Mouse (Mus musculus) heart, embryonic 14.5 days (tissue): ENCODE measurements at regions not wholly inside any gene's neighbourhood (a gene's known extent, or its start where the extent isn't known, plus 50 kb on each side); places are given as distances from the start of the nearest gene placed in this dataset.
"Not testable (repeated sequence)": the region's sequence is repeated elsewhere in the genome, so short reads cannot be mapped to it uniquely, and the experiment has no call there.

Source experiments
- ATAC-seq: fragments of 200-750 bp; cut with Nextera tagmentation; 2 replicates; pipeline ENCODE4 v1.8.0; 2017; ENCODE audit warnings: low read depth, moderate TSS enrichment; ENCODE audit not compliant: insufficient number of reproducible peaks, insufficient read depth, low FRiP score
- H3K27ac ChIP-seq, 2 experiments: fragments of 200-500 bp in 1 of 2; fragments of 300-500 bp in 1 of 2; sonication (generic) in 1 of 2; replicated peaks in 1 of 2; 2 replicates each; pipeline ENCODE4 v1.5.1; 2012 to 2014; ENCODE audit warnings: low read depth in 2 of 2, low read length in 2 of 2, control low read depth in 1 of 2, mild to moderate bottlenecking in 1 of 2, mixed read lengths in 1 of 2; ENCODE audit not compliant: control insufficient read depth in 1 of 2, insufficient read depth in 1 of 2
- H3K27me3 ChIP-seq: fragments of 300-500 bp; sonication (generic); 2 replicates; pipeline ENCODE4 v1.6.1; 2014; ENCODE audit warnings: mild to moderate bottlenecking, low read length, control low read depth; ENCODE audit not compliant: control insufficient read depth, insufficient read depth
- H3K36me3 ChIP-seq: fragments of 300-500 bp; sonication (generic); 2 replicates; pipeline ENCODE4 v1.6.1; 2014; ENCODE audit warnings: mild to moderate bottlenecking, control low read depth, low read length, mixed read lengths; ENCODE audit not compliant: control insufficient read depth, insufficient read depth
- H3K4me1 ChIP-seq, 2 experiments: fragments of 200-500 bp in 1 of 2; fragments of 300-500 bp in 1 of 2; sonication (generic) in 1 of 2; 2 replicates each; pipeline ENCODE4 v1.6.1; 2012 to 2014; ENCODE audit warnings: low read length in 2 of 2, control low read depth in 1 of 2, mixed read lengths in 1 of 2; ENCODE audit not compliant: control insufficient read depth in 2 of 2, insufficient read depth in 2 of 2
- H3K4me2 ChIP-seq: fragments of 300-500 bp; sonication (generic); 2 replicates; pipeline ENCODE4 v1.6.1; 2014; ENCODE audit warnings: mild to moderate bottlenecking, low read length
- H3K4me3 ChIP-seq, 2 experiments: fragments of 200-500 bp in 1 of 2; fragments of 300-500 bp in 1 of 2; sonication (generic) in 1 of 2; 2 replicates each; pipeline ENCODE4 v1.5.1; 2012 to 2014; ENCODE audit warnings: low read length in 2 of 2, mild to moderate bottlenecking in 2 of 2, control low read depth in 1 of 2, low read depth in 1 of 2, moderate library complexity in 1 of 2; ENCODE audit not compliant: control insufficient read depth in 1 of 2, insufficient read depth in 1 of 2
- H3K9ac ChIP-seq: fragments of 300-500 bp; sonication (generic); 2 replicates; pipeline ENCODE4 v1.6.1; 2014; ENCODE audit warnings: mild to moderate bottlenecking, low read length
- H3K9me3 ChIP-seq: fragments of 300-500 bp; sonication (generic); 2 replicates; pipeline ENCODE4 v1.6.1; 2016; ENCODE audit warnings: low read length, control low read depth; ENCODE audit not compliant: control insufficient read depth
- WGBS: fragments of 180-500 bp; shearing (Covaris S2); extraction: QIAGEN DNeasy Blood & Tissue Kit; methylation state at CpG from one replicate; pipeline ENCODE4 v1.1.7; 2014; 5-methylcytosine and 5-hydroxymethylcytosine counted together

DNA sequence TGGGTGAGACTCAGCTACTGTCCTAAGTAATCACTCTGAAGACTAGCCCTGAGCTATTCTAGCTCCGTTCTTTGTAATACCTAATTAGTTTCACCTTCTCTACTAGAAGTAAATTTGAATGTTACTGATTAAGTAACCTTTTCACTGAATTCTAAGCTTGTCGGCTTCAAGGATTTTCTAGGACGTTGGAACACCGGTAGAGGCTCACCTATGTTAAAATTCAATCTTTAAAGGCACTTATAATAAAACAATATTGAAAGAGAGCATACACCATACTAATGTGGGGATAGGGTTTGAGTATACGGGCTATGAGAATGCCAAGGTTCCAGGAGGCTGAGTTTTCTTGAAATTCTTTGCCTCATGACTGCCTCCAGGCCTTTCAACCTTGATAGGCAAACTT, 503.1 kb downstream of the Tns1 start:
- not testable (repeated sequence) for ATAC-seq, H3K9me3 ChIP-seq, H3K4me1 ChIP-seq, H3K27ac ChIP-seq, H3K36me3 ChIP-seq, H3K4me3 ChIP-seq, H3K9ac ChIP-seq, H3K27me3 ChIP-seq, H3K4me2 ChIP-seq
- WGBS, result 90% methylated on average over 5 of the region's 5 CpGs

DNA sequence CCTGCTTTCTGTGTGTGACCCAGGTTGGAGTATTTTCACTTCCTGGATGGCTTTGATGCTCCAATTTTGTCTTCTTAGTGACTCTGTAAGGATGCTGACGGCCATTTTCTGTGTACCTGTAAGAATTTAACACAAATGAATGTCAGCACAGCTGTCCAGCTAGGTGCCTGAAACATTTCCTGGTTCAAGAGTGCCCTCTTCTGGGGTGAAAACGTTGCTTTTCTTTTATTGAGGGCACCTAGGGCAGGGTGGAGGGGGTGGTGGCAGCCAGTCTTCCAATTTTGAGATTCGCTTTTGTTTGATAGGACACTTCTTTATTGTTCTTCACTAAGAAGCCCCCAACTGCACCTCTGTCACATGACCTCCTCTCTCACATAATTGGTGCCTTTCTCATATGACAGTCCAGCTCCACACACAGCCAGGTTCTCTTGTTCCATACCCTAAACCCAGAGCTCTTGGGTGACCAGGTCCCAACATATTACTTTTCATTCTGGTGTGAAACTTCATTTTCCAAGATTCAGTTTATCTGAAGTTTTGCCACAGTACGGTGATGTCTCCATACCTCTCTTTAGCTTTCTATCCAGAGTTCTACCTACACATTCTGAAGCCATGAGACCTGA, 505.6 kb downstream of the Tns1 start:
- H3K4me1 ChIP-seq, result no peaks in the 10 kb centered on the region
- 40% methylated on average over 4 of the region's 4 CpGs for WGBS
- H3K9me3 ChIP-seq, result no peaks in the 10 kb centered on the region
- H3K9ac ChIP-seq, result no peak overlapping the region
- no peaks in the 10 kb centered on the region for H3K36me3 ChIP-seq
- H3K4me3 ChIP-seq, result no peak overlapping the region
- H3K4me2 ChIP-seq, result no peak overlapping the region
- no peaks in the 10 kb centered on the region for H3K27me3 ChIP-seq
- H3K27ac ChIP-seq, result no peak overlapping the region
- no peak for ATAC-seq

DNA sequence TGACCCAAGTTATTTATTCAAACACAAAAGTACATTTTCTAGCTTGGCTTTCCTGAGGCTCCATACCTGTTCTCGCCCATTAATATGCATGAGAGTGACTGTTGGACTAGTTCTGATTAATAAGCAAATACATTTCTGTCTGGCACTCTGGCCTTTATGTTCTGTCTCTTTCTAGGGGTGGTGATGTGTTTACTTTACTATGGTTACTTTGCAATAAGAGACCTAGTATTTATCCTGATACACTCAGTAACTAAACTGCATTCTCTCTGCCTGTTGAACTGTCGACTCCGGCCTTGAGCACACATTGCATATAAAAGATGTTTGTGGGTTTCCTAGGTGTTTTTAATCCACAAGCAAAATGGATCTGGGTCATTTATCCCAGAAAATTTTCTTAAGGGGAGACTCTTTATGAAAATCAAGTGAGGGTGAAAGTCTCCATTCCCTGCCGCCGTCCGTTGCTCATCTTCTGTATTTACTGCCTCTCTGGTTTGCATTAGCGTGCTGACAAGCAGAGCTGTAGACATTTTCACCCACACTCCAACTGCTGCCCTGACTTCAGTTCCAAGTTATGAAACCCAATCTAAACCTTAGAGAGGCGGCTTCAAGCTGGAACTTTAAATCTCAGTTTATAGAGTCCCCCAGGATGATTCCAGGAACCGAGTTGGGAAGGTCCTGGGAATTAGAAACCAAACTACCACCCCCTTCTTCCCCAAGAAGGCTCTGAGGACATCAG, 530.4 kb downstream of the Tns1 start:
- 85% methylated on average over 9 of the region's 9 CpGs for WGBS
- no peaks in the 10 kb centered on the region for H3K36me3 ChIP-seq
- no peak overlapping the region for H3K27ac ChIP-seq
- H3K4me1 ChIP-seq, result no peaks in the 10 kb centered on the region
- no peak for ATAC-seq
- H3K9me3 ChIP-seq, result no peaks in the 10 kb centered on the region
- H3K4me3 ChIP-seq, result no peak overlapping the region
- H3K4me2 ChIP-seq, result no peak overlapping the region
- H3K27me3 ChIP-seq, result no peaks in the 10 kb centered on the region
- no peak overlapping the region for H3K9ac ChIP-seq

DNA sequence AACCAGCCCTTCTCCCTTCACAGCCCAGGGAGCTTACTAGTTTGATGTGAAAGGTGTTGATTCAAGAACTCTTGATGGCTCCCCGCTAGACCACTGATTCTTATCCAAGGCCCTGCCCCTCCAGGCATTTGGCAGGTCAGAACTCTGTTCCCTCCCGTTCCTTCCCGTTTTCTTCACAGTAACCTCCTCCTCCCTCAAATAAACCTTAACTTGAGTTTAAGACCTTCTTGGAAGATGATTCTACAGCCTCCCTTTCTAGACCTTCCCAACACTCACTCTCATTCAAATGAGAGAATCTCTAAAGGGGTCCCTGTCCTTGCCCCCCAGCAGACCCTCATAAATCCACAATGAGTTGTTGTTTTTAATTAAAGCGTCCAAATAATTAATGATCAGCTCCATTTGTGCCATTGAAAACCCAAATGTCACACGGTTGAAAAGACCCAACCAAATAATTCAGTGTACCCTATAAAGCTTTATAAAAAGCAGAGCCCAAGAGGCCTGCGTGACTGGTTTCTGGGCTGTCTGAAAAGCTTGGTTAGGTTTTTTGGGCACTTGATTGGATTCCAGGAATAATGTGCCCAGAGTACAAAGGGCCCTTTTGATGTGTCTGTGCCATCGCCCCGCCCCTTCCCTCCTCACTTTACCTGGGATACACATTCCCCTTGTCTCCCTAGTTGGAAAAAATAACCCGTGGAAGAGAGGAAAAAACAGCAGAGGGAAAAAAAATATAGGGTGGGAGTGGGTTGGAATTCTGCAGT, 532.7 kb downstream of the Tns1 start:
- ATAC-seq, result no peak
- H3K27me3 ChIP-seq, result no peaks in the 10 kb centered on the region
- no peaks in the 10 kb centered on the region for H3K9me3 ChIP-seq
- 73% methylated on average over 9 of the region's 9 CpGs for WGBS
- no peaks in the 10 kb centered on the region for H3K36me3 ChIP-seq
- H3K4me1 ChIP-seq, result no peaks in the 10 kb centered on the region
- no peak overlapping the region for H3K4me3 ChIP-seq
- no peak overlapping the region for H3K27ac ChIP-seq
- no peak overlapping the region for H3K9ac ChIP-seq
- no peak overlapping the region for H3K4me2 ChIP-seq

DNA sequence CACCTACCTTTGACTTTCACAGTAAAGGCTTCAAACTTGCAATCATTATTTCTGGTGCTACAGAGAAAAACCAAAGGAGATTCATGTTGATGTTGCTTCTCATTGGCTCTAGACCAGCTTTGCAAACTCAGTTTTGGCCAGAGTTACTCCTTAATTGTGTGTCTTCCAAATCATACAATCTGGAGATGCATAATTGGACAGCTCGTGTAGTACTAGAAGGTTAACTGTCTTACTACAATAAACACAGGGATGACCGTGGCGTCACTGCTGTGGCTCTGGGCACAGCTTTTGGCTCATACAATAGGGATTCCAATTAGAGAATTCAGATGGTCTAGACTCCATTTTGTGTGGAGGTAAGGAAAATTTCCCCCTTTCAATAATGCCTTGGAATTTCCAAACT, 544.6 kb downstream of the Tns1 start:
- no peak overlapping the region for H3K27ac ChIP-seq
- no peak for ATAC-seq
- H3K4me2 ChIP-seq, result no peak overlapping the region
- H3K9me3 ChIP-seq, result no peaks in the 10 kb centered on the region
- H3K4me3 ChIP-seq, result no peak overlapping the region
- WGBS, result 87% methylated on average over 3 of the region's 3 CpGs
- H3K36me3 ChIP-seq, result no peaks in the 10 kb centered on the region
- 0 out of 4 replicates have a peak, but pooled peaks cover 0 to 7% of the 10 kb centered on the region in 2 experiments for H3K4me1 ChIP-seq
- no peak overlapping the region for H3K9ac ChIP-seq
- no peaks in the 10 kb centered on the region for H3K27me3 ChIP-seq

DNA sequence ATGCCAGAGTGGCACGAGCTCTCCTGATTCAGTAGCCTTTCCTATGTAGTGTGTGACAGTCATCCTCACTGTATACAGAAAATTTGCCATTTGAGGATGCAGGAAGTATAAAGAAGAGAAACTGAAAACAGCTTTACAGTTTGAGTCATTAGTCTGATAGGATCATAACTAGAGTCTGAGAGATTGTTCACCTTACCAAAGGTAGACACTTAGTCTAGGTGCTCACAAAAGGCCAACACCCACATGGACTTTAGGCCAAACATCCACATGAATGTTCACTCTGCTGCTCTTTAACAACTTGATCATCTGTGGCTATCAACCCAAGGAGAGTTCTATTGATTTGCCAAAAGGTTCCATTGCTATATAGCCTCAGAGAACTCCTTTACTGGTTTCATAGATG, 547.2 kb downstream of the Tns1 start:
- no peak for ATAC-seq
- 0 out of 4 replicates have a peak, but pooled peaks cover 0 to 7% of the 10 kb centered on the region in 2 experiments for H3K4me1 ChIP-seq
- no peaks in the 10 kb centered on the region for H3K36me3 ChIP-seq
- no peak overlapping the region for H3K9ac ChIP-seq
- no peaks in the 10 kb centered on the region for H3K27me3 ChIP-seq
- H3K4me3 ChIP-seq, result no peak overlapping the region
- no peak overlapping the region for H3K27ac ChIP-seq
- H3K9me3 ChIP-seq, result no peaks in the 10 kb centered on the region
- H3K4me2 ChIP-seq, result no peak overlapping the region
- WGBS, result 90% methylated on average over 1 of the region's 1 CpGs

DNA sequence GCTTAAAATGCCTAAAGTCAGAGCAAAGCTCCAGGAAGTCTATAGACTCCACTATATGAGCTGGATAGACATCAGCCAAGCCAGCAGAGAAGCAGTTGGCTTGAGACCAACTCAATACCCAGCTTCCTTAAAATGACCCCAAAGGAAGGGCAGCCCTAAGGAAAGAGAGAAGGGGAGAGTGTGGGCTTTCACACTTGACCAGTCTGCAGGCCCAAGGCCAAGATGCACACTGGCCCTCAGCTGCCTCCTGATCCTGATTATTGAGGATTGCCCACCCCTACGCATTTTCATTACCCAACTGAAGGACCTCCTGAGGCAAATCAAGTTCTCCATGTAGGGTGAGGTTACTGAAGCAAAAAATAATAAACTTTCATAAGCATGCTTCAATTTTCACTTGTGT, 548.6 kb downstream of the Tns1 start:
- no peak overlapping the region for H3K9ac ChIP-seq
- H3K27ac ChIP-seq, result no peak overlapping the region
- H3K4me1 ChIP-seq, result 0 out of 4 replicates have a peak, but pooled peaks cover 0 to 7% of the 10 kb centered on the region in 2 experiments
- H3K9me3 ChIP-seq, result no peaks in the 10 kb centered on the region
- H3K4me3 ChIP-seq, result no peak overlapping the region
- H3K4me2 ChIP-seq, result no peak overlapping the region
- no peaks in the 10 kb centered on the region for H3K27me3 ChIP-seq
- ATAC-seq, result no peak
- H3K36me3 ChIP-seq, result no peaks in the 10 kb centered on the region
- 84% methylated on average over 1 of the region's 1 CpGs for WGBS
